In the genomic region with DNA sequence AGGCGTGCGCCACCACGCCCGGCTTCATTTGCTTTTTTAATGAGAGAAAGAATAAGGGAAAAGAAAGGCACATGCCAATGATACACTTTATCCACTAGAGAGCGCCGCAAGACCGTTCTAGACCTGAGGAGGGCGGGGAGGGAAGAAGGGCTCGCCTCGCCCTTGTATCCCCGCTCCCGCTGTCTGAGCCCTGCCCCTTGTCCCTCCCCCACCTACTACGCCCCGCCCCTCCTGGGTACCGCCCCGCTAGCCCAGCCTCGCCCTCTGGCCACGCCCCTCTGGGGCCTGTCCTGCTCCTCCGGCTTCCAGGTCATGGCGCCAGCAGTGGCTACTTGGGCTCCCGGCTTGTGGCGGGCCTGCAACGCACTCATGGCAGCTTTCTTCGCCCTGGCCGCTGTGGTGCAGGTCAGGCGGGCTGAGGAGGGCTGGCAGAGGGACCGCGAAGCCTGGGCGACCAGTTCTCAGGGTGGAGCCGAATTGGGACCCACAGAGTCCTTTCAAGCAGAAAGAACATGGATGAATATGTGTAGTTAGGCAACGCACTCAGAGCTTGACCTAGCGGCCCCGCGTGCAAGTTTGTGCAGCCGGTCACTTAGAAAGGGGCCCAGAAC, we compare ENCODE assay signal across 8 mouse cellular contexts. TPM values are rescaled to one million over a fixed set of nuclear protein-coding genes. Genes with fewer than 3 reads are reported as not detected.
DNase-seq lines count a peak whose midpoint lies in the region; ATAC-seq and TF ChIP-seq lines count a peak whose summit lies in the region.

A gene (plus strand): TSS at position 288 of the 611 bp plus-strand sequence.

- peak; percentile 96 for DNase-seq in G1E (ENCODE audit: low spot score)
- DNase-seq in cerebellum, adult 18-20 months = peak; percentile 92
- DNase-seq in heart, postnatal 36 days = peak; percentile 90 to 93
- DNase-seq in layer of hippocampus, adult 2 months (ENCODE audit: low spot score in 2 of 2) = peak; percentile 86 to 90
- peak; percentile 94 for DNase-seq in lung, embryonic 14.5 days
- peak; percentile 89 for DNase-seq in thymus, adult 2 months

- no peaks in the 10 kb centered on the region for H3K9me3 ChIP-seq in G1E (replicated peaks)
- H3K9me3 ChIP-seq in forebrain, embryonic 16.5 days (ENCODE audit: control insufficient read depth, low read length) = no peaks in the 10 kb centered on the region
- no peaks in the 10 kb centered on the region for H3K9me3 ChIP-seq in lung, embryonic 14.5 days (ENCODE audit: low read depth, low read length)

- no peaks in the 10 kb centered on the region for H3K36me3 ChIP-seq in G1E (replicated peaks)
- H3K36me3 ChIP-seq in forebrain, embryonic 16.5 days (ENCODE audit: control insufficient read depth, insufficient read depth) = no peaks in the 10 kb centered on the region
- no peaks in the 10 kb centered on the region for H3K36me3 ChIP-seq in lung, embryonic 14.5 days (ENCODE audit: insufficient read depth)
- H3K36me3 ChIP-seq in thymus, adult 2 months (ENCODE audit: control insufficient read depth, insufficient read depth, low read length) = no peaks in the 10 kb centered on the region

- peak within 1 kb of the TSS; percentile 66 for H3K4me2 ChIP-seq in forebrain, embryonic 16.5 days (ENCODE audit: low read length)
- H3K4me2 ChIP-seq in lung, embryonic 14.5 days = peak within 1 kb of the TSS; percentile 74

- H3K27me3 ChIP-seq in G1E (ENCODE audit: insufficient read depth, low read length) = peaks cover 8% of the 10 kb centered on the region; the same call in 1 of the 2 replicates
- no peaks in the 10 kb centered on the region for H3K27me3 ChIP-seq in forebrain, embryonic 16.5 days (replicated peaks; ENCODE audit: control insufficient read depth, insufficient read depth, low read length)
- no peaks in the 10 kb centered on the region for H3K27me3 ChIP-seq in lung, embryonic 14.5 days (ENCODE audit: insufficient read depth, low read length)
- no peaks in the 10 kb centered on the region for H3K27me3 ChIP-seq in thymus, adult 2 months (ENCODE audit: control insufficient read depth, insufficient read depth, low read length)

- peak; percentile 99 for ATAC-seq in G1E (ENCODE audit: extremely low read depth, insufficient number of reproducible peaks, low FRiP score, poor library complexity, severe bottlenecking)
- ATAC-seq in forebrain, embryonic 16.5 days = peak; percentile 95
- ATAC-seq in lung, embryonic 14.5 days (ENCODE audit: insufficient read depth) = peak; percentile 99

- no peak for TF ChIP-seq POLR2A in olfactory bulb, adult 2 months (IDR thresholded peaks at IDR 0.05; ENCODE audit: insufficient read depth, low read depth, low read length)
- TF ChIP-seq POLR2A in thymus, adult 2 months (IDR thresholded peaks at IDR 0.05; ENCODE audit: control insufficient read depth, extremely low read depth, insufficient read depth, low read length, poor library complexity) = no peak

- no peak for TF ChIP-seq CTCF in G1E (IDR thresholded peaks at IDR 0.05; ENCODE audit: low read depth, low read length)
- peak; percentile 92 for TF ChIP-seq CTCF in layer of hippocampus, adult 2 months (conservative IDR thresholded peaks at IDR 0.05)
- peak; percentile 80 for TF ChIP-seq CTCF in lung, embryonic 14.5 days (IDR thresholded peaks at IDR 0.05; ENCODE audit: low read depth)
- no peak for TF ChIP-seq CTCF in olfactory bulb, adult 2 months (IDR thresholded peaks at IDR 0.05; ENCODE audit: insufficient read depth, low read depth, low read length)
- TF ChIP-seq CTCF in thymus, adult 2 months (IDR thresholded peaks at IDR 0.05; ENCODE audit: borderline replicate concordance, control insufficient read depth, extremely low read depth, insufficient read depth, low read length, poor library complexity) = peak; percentile 61; the same call in 1 of the 2 replicates

- intact Hi-C loops in heart, postnatal 36 days (cut with DNase I) = loop anchor here (1.0 to 5.0 kb wide), 4 partner anchors 28 to 77 kb away; a partner anchor contains a TSS

- peak within 1 kb of the TSS; percentile 76 for H3K4me3 ChIP-seq in G1E (ENCODE audit: low read depth, low read length)
- peak within 1 kb of the TSS; percentile 47 for H3K4me3 ChIP-seq in forebrain, embryonic 16.5 days (replicated peaks; ENCODE audit: low read length)
- peak within 1 kb of the TSS; percentile 64 for H3K4me3 ChIP-seq in layer of hippocampus, adult 2 months
- peak within 1 kb of the TSS; percentile 51 for H3K4me3 ChIP-seq in lung, embryonic 14.5 days (ENCODE audit: low read depth, low read length)
- peak within 1 kb of the TSS; percentile 43 for H3K4me3 ChIP-seq in olfactory bulb, adult 2 months (ENCODE audit: insufficient read depth, low read depth, low read length)
- peak within 1 kb of the TSS; percentile 41 for H3K4me3 ChIP-seq in thymus, adult 2 months (ENCODE audit: control insufficient read depth, insufficient read depth, low read length)

- 1% methylated on average over 35 of the region's 35 CpGs for WGBS in forebrain, embryonic 16.5 days
- WGBS in lung, embryonic 14.5 days = under 1% methylated on average over 35 of the region's 35 CpGs
- 8% methylated on average over 35 of the region's 35 CpGs for whole genome bisulfite sequencing in olfactory bulb, adult 2 months
- WGBS in thymus, adult 2 months = 4% methylated on average over 34 of the region's 35 CpGs

- peak within 1 kb of the TSS; percentile 60 for H3K9ac ChIP-seq in forebrain, embryonic 16.5 days (replicated peaks; ENCODE audit: low read depth, low read length)
- peak within 1 kb of the TSS; percentile 65 for H3K9ac ChIP-seq in lung, embryonic 14.5 days

- peaks cover 16% of the 10 kb centered on the region for H3K4me1 ChIP-seq in G1E (ENCODE audit: insufficient read depth, low read depth, low read length)
- peaks cover 17% of the 10 kb centered on the region for H3K4me1 ChIP-seq in forebrain, embryonic 16.5 days (replicated peaks; ENCODE audit: control insufficient read depth, insufficient read depth, low read length)
- no peaks in the 10 kb centered on the region for H3K4me1 ChIP-seq in lung, embryonic 14.5 days (ENCODE audit: insufficient read depth)
- H3K4me1 ChIP-seq in olfactory bulb, adult 2 months (ENCODE audit: control insufficient read depth, insufficient read depth, low read length) = peaks cover 6% of the 10 kb centered on the region; the same call in 1 of the 2 replicates
- peaks cover 5% of the 10 kb centered on the region; the same call in 1 of the 2 replicates for H3K4me1 ChIP-seq in thymus, adult 2 months (replicated peaks; ENCODE audit: control insufficient read depth, insufficient read depth, low read length)

- no peak within 1 kb of the TSS for H3K27ac ChIP-seq in forebrain, embryonic 16.5 days (ENCODE audit: low read length)
- peak within 1 kb of the TSS; percentile 68; the same call in 1 of the 2 replicates for H3K27ac ChIP-seq in layer of hippocampus, adult 2 months
- H3K27ac ChIP-seq in lung, embryonic 14.5 days (ENCODE audit: low read depth) = 0 out of 2 replicates have a peak within 1 kb of the TSS, but pooled peaks have one; percentile 30
- H3K27ac ChIP-seq in olfactory bulb, adult 2 months (ENCODE audit: insufficient read depth, low read depth, low read length) = no peak within 1 kb of the TSS
- no peak within 1 kb of the TSS for H3K27ac ChIP-seq in thymus, adult 2 months (ENCODE audit: control insufficient read depth, insufficient read depth, low read length)

RNA-seq across cellular contexts. Expression of the gene that starts here (rescaled TPM):
- total RNA-seq in G1E (2014; fragmentation: Nextera tagmentation) (3.4 and 6.4 TPM in 2 replicates), G1E (2017) (0.76 and 2.5 TPM in 2 replicates)
- 0.08 and 0.11 TPM in 2 replicates for polyA plus RNA-seq in G1E (2012)
- 0.35 and 0.43 TPM in 2 replicates for polyA plus RNA-seq in forebrain, embryonic 16.5 days (2015; fragmentation: Nextera tagmentation; extraction: Ambion mirVana)
- total RNA-seq in heart, postnatal 36 days (2021) = 1 to 10 TPM; 1.5 to 1.9 TPM
- under 1 TPM; 0.44 to 0.95 TPM for total RNA-seq in layer of hippocampus, adult 2 months (2021)
- polyA plus RNA-seq in lung, embryonic 14.5 days (2014; fragmentation: Nextera tagmentation; extraction: Ambion mirVana) = 1.8 TPM in 2 replicates
- polyA plus RNA-seq in olfactory bulb, adult 2 months (2012; ENCODE audit: insufficient read depth, insufficient read length, low replicate concordance, missing spikeins) = not detected in 2 replicates
- 0.45 and 0.54 TPM in 2 replicates for polyA plus RNA-seq in thymus, adult 2 months (2012; rRNA removed)

Comparison
In these comparisons a context has a peak if more than half of its experiments do, and no peak if none do; other contexts are left out.
1. Peak in ATAC-seq, H3K4me3 ChIP-seq, H3K9ac ChIP-seq and H3K4me2 ChIP-seq in forebrain, embryonic 16.5 days; RNA of the gene not detected or under 1 TPM.
2. Peak in DNase-seq, H3K4me3 ChIP-seq and H3K27ac ChIP-seq in layer of hippocampus, adult 2 months; RNA of the gene not detected or under 1 TPM.
3. Peak in DNase-seq and H3K4me3 ChIP-seq in thymus, adult 2 months; RNA of the gene not detected or under 1 TPM.
4. CTCF ChIP-seq: peak in layer of hippocampus, adult 2 months (single experiment), lung, embryonic 14.5 days (single experiment) and thymus, adult 2 months (single experiment); none in G1E (single experiment) and olfactory bulb, adult 2 months (single experiment).
5. Peak in every context shown above with its lines, with median percentiles within 50 percentile points of each other: ATAC-seq, DNase-seq and H3K4me3 ChIP-seq.